In genomic region chr14:122390935-122391334, GRCm38 (mm10) we compare ENCODE assay signal across 25 mouse cellular contexts. TPM values are rescaled to one million over a fixed set of nuclear protein-coding genes. Genes with fewer than 3 reads are reported as not detected.
DNase-seq lines count a peak whose midpoint lies in the region; ATAC-seq and TF ChIP-seq lines count a peak whose summit lies in the region.
"Had no signal": no experiment of that assay in that cellular context is flagged by ENCODE, and none has a peak within 500 bp of the region (broad histone marks: within the 10 kb centered on the region; RNA-seq: fewer than 3 reads in every experiment).

No protein-coding gene starts in this region.

- no peaks in the 10 kb centered on the region for H3K4me1 ChIP-seq in thymus, adult 2 months (replicated peaks; ENCODE audit: control insufficient read depth, insufficient read depth, low read length)
- H3K4me1 ChIP-seq in midbrain, embryonic 16.5 days (ENCODE audit: control insufficient read depth, insufficient read depth, low read length), result no peaks in the 10 kb centered on the region
- H3K4me1 ChIP-seq: forebrain, embryonic 15.5 days; heart, embryonic 13.5 days had no signal

- DNase-seq in adrenal gland, postnatal 25 days, result peak; percentile 18
- no peak for DNase-seq in adrenal gland, adult (ENCODE audit: inconsistent age in 2 of 2, low spot score in 1 of 2)
- peak; percentile 7 for DNase-seq in thymus, postnatal 14 days
- no peak for DNase-seq in thymus, adult 2 months
- DNase-seq in cerebellum, postnatal 14 days, result peak; percentile 85 to 93
- no peak for DNase-seq in lung, postnatal 25 days (ENCODE audit: low spot score)
- DNase-seq in embryo, embryonic 10.5 days (ENCODE audit: low spot score), result no peak
- DNase-seq: kidney, adult 8-10 months; kidney, postnatal 36 days; layer of hippocampus, adult 9-11 months; lung, postnatal 36 days; right cerebral cortex, postnatal 4 days had no signal

- no peak overlapping the region for H3K27ac ChIP-seq in thymus, adult 2 months (ENCODE audit: control insufficient read depth, insufficient read depth, low read length)
- H3K27ac ChIP-seq in midbrain, embryonic 16.5 days (ENCODE audit: low read length), result no peak overlapping the region
- H3K27ac ChIP-seq: forebrain, embryonic 15.5 days; heart, embryonic 13.5 days; hindbrain, embryonic 10.5 days; midbrain, embryonic 10.5 days; neural tube, embryonic 13.5 days had no signal

- H3K9ac ChIP-seq in midbrain, embryonic 16.5 days (ENCODE audit: low read depth, low read length), result no peak overlapping the region
- H3K9ac ChIP-seq: forebrain, embryonic 15.5 days; heart, embryonic 13.5 days; neural tube, embryonic 13.5 days had no signal

- H3K36me3 ChIP-seq in thymus, adult 2 months (ENCODE audit: control insufficient read depth, insufficient read depth, low read length), result no peaks in the 10 kb centered on the region
- H3K36me3 ChIP-seq in midbrain, embryonic 16.5 days (ENCODE audit: control insufficient read depth, insufficient read depth, low read length), result no peaks in the 10 kb centered on the region
- H3K36me3 ChIP-seq: forebrain, embryonic 15.5 days; heart, embryonic 13.5 days; hindbrain, embryonic 10.5 days; midbrain, embryonic 10.5 days; neural tube, embryonic 13.5 days had no signal

- H3K4me2 ChIP-seq in midbrain, embryonic 16.5 days (ENCODE audit: low read length), result no peak overlapping the region
- H3K4me2 ChIP-seq: forebrain, embryonic 15.5 days; heart, embryonic 13.5 days; neural tube, embryonic 13.5 days had no signal

- no peak for TF ChIP-seq POLR2A in thymus, adult 2 months (IDR thresholded peaks at IDR 0.05; ENCODE audit: control insufficient read depth, extremely low read depth, insufficient read depth, low read length, poor library complexity)

- 3% methylated on average over 4 of the region's 4 CpGs for WGBS in thymus, adult 2 months
- 72% methylated on average over 4 of the region's 4 CpGs for WGBS in midbrain, embryonic 16.5 days

- no peak for TF ChIP-seq CTCF in thymus, adult 2 months (IDR thresholded peaks at IDR 0.05; ENCODE audit: borderline replicate concordance, control insufficient read depth, extremely low read depth, insufficient read depth, low read length, poor library complexity)

- ATAC-seq in midbrain, embryonic 16.5 days, result no peak
- ATAC-seq: forebrain, embryonic 15.5 days; inflammation-experienced regulatory T-cells, adult 6 months; Patski had no signal

- no peaks in the 10 kb centered on the region for H3K27me3 ChIP-seq in thymus, adult 2 months (ENCODE audit: control insufficient read depth, insufficient read depth, low read length)
- peaks cover 31% of the 10 kb centered on the region for H3K27me3 ChIP-seq in midbrain, embryonic 16.5 days (ENCODE audit: control insufficient read depth, insufficient read depth, low read depth, low read length)
- H3K27me3 ChIP-seq: heart, embryonic 13.5 days; Patski had no signal

- H3K9me3 ChIP-seq in midbrain, embryonic 16.5 days (replicated peaks; ENCODE audit: control insufficient read depth, low read length, poor library complexity, severe bottlenecking), result no peaks in the 10 kb centered on the region
- H3K9me3 ChIP-seq: forebrain, embryonic 15.5 days; heart, embryonic 13.5 days; hindbrain, embryonic 10.5 days; midbrain, embryonic 10.5 days; neural tube, embryonic 13.5 days had no signal

- no peak overlapping the region for H3K4me3 ChIP-seq in thymus, adult 2 months (ENCODE audit: control insufficient read depth, insufficient read depth, low read length)
- H3K4me3 ChIP-seq in midbrain, embryonic 16.5 days (ENCODE audit: low read depth, low read length), result no peak overlapping the region
- H3K4me3 ChIP-seq: forebrain, embryonic 15.5 days; heart, embryonic 13.5 days; hindbrain, embryonic 10.5 days; midbrain, embryonic 10.5 days; neural tube, embryonic 13.5 days had no signal

RNA-seq across cellular contexts. Expression of gene Gm5089, which starts 60.0 kb away (rescaled TPM):
- total RNA-seq in adrenal gland, postnatal 25 days (2021), result not detected in 2 replicates
- not detected in 2 replicates for polyA plus RNA-seq in thymus, adult 2 months (2012; rRNA removed)
- polyA plus RNA-seq in midbrain, embryonic 16.5 days (2015; fragmentation: Nextera tagmentation; extraction: Ambion mirVana), result 0.82 and 1.4 TPM in 2 replicates
- total RNA-seq: adrenal gland, postnatal 4 days; monocyte, adult 5-6 weeks had no signal
- polyA plus RNA-seq: gonadal fat pad, adult 2 months; heart, embryonic 13.5 days; inflammation-experienced regulatory T-cells, adult 6 months; limb, embryonic 14.5 days; liver, embryonic 16.5 days; Patski had no signal

Comparison
In these comparisons a context has a peak if more than half of its experiments do, and no peak if none do; other contexts are left out.
1. DNase-seq: peak in adrenal gland, postnatal 25 days (single experiment), thymus, postnatal 14 days (single experiment) and cerebellum, postnatal 14 days (2 of 2); none in adrenal gland, adult (0 of 2), thymus, adult 2 months (single experiment), lung, postnatal 25 days (single experiment) and embryo, embryonic 10.5 days (single experiment).